Mouse (Mus musculus) large intestine, adult 2 months (tissue): ENCODE results near the gene Rgl3. TPM values are rescaled to one million over a fixed set of nuclear protein-coding genes. Genes with fewer than 3 reads are reported as not detected.

Experiments used
- DNase-seq: peaks from one replicate; pipeline ENCODE4 v3.0.0-alpha.2; 2012; ENCODE audit warnings: low read depth, low spot score
- WGBS: fragments of 180-500 bp; shearing (Covaris S2); methylation state at CpG from one replicate; pipeline ENCODE4 v1.1.7; 2018; 5-methylcytosine and 5-hydroxymethylcytosine counted together
- polyA plus RNA-seq: library from polyadenylated mRNA; depleted of rRNA; stranded (reverse); fragments of >200 nt; gene quantifications from 2 replicates; pipeline ENCODE4 v1.2.3, GENCODE M21; 2012

Gene Rgl3
- polyA plus RNA-seq, 1 experiment: 1.9 TPM

GRCm38 (mm10) chr9:21953600-21953999 lies 35.6 kb downstream of the Rgl3 start:
- 33% methylated on average over 3 of the region's 3 CpGs for WGBS
- no peak for DNase-seq

DNA sequence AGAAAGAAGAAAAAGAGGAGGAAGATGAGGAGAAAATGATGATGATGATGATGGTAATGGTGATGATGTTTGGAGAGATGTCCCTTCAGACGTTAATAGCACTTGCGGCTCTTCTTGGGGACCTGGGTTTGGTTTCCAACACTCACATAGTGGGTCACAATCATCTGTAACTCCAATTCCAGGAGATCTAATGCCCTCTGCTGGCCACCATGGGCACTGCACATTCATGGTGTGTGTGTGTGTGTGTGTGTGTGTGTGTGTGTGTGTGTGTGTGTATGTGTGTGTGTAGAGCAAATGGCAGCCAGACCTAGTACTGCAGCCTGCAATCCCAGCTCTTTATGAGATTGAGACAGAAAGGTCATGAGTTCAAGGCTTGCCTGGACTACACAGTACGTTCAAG lies 37.3 kb downstream of the Rgl3 start:
- 73% methylated on average over 3 of the region's 3 CpGs for WGBS
- DNase-seq: no peak

- 15% methylated on average over 11 of the region's 11 CpGs for WGBS
Observed at GRCm38 (mm10) chr9:21950322-21950721, 38.9 kb downstream of the Rgl3 start.

DNA sequence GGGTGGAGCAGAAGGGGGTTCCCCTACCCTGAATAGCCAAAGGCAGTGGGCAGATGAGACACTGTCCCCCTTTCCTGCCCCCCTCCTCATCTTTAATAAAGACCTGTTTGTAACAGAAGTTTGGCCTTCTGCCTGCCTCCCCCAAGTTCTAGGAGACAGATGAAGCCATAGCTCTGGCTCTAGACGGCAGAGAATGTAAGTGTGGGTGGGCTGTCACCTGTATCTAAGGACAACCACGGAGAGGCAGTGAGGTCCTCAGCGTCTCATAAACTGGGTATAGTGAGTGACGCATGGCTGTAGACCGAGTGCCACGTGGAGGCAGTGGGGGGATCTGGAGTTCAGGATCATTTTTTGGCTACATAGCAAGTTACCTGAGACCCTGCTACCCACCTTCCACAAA lies 40.5 kb downstream of the Rgl3 start:
- no peak for DNase-seq
- WGBS: 65% methylated on average over 6 of the region's 6 CpGs

More at GRCm38 (mm10) chr9:21950322-21950721, 38.9 kb downstream of the Rgl3 start:
- DNase-seq: no peak

- DNase-seq: no peak
- WGBS: 57% methylated on average over 8 of the region's 8 CpGs
Observed at GRCm38 (mm10) chr9:21948146-21948545, 41.1 kb downstream of the Rgl3 start.

GRCm38 (mm10) chr9:21947540-21948130 lies 41.6 kb downstream of the Rgl3 start:
- WGBS: 9% methylated on average over 28 of the region's 28 CpGs
- DNase-seq: no peak

DNA sequence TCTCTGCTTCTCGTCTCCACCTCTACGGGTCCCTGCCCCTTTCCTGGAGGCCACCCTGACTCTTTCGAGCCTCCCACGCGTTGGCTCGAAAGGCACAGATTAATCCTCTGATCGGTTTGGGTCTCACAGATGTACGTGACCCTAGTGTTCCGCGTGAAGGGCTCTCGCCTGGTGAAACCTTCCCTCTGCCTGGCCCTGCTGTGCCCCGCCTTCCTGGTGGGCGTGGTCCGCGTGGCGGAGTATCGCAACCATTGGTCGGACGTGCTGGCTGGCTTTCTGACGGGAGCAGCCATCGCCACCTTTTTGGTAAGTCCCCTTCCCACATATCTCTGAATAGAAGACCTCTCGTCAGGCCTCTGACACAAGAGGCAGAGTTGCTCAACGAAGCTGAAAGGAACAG lies 45.0 kb downstream of the Rgl3 start:
- WGBS: 21% methylated on average over 23 of the region's 23 CpGs
- DNase-seq: no peak

- DNase-seq: no peak
- 51% methylated on average over 12 of the region's 12 CpGs for WGBS
Observed at GRCm38 (mm10) chr9:21943638-21944037, 45.6 kb downstream of the Rgl3 start.

- DNase-seq: no peak
- 68% methylated on average over 12 of the region's 12 CpGs for WGBS
Observed at GRCm38 (mm10) chr9:21943046-21943445, 46.2 kb downstream of the Rgl3 start.

- 87% methylated on average over 4 of the region's 4 CpGs for WGBS
- no peak for DNase-seq
Observed at GRCm38 (mm10) chr9:21938234-21938855, 50.9 kb downstream of the Rgl3 start.

DNA sequence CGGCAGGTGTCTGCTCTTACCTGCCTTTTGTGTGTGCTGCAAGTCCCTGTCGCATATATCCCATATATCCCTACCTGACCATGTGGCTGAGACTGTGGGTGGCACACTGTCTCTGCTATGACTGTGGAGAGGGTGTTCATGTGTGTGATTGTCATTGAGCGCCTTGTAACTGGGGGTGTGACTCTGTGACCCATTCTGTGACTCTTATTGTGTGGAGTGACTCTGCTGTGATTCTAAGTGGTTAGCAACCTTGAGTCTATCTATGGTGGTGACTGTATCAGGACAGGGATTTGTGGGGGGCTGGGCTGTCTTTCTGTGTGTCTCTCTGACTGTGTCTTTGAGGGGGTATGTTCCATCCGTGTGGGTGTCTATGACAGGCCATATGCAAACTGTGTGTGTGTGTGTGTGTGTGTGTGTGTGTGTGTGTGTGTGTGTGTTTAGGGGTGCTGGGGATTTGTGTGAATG lies 51.5 kb downstream of the Rgl3 start:
- 93% methylated on average over 4 of the region's 4 CpGs for WGBS
- no peak for DNase-seq

DNA sequence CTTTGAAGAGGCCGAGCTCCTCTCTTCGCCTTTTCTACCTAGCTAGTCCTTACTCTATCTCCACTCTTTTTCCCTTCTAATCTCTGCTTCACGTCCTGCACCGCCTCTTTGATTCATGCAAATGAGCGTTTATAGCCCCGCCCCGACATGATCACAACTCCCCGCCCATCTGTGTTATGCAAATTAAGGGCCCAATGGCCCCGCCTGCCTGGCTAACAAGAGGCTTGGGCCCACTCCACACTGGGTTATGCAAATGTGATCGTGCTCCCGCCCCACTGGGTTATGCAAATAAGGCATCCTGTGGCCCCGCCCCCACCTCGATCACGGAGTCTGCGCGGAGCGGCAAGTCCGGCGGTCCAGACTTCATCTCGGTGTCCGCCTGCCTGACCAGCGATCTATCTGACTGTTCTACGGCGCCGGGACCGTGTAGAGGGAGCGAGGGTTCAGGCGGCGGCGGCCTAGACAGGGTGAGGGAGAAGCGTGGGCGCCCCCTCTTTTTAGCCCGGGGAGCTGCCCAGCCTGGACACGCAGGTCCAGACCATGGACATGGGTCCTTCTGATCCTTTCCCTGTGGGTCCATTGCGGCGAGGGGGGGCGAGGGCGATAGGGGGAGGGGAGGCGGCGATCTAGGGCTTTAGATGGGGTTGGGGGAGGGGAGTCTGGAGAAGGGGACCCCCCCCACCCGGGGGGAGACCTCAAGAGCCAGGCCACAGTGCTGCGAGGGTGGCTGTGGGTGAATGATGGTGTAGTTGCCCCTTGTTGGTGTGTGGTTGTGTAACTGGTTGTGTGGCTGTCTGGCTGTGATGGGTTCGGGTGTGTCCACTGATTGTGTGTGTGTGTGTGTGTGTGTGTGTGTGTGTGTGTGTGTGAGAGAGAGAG lies 52.3 kb downstream of the Rgl3 start, which contains the start of gene Plppr2:
Plppr2 (plus strand) TSS at position 342 of the 879 bp plus-strand sequence.
- WGBS: 3% methylated on average over 43 of the region's 43 CpGs
- peak; percentile 71 for DNase-seq

DNA sequence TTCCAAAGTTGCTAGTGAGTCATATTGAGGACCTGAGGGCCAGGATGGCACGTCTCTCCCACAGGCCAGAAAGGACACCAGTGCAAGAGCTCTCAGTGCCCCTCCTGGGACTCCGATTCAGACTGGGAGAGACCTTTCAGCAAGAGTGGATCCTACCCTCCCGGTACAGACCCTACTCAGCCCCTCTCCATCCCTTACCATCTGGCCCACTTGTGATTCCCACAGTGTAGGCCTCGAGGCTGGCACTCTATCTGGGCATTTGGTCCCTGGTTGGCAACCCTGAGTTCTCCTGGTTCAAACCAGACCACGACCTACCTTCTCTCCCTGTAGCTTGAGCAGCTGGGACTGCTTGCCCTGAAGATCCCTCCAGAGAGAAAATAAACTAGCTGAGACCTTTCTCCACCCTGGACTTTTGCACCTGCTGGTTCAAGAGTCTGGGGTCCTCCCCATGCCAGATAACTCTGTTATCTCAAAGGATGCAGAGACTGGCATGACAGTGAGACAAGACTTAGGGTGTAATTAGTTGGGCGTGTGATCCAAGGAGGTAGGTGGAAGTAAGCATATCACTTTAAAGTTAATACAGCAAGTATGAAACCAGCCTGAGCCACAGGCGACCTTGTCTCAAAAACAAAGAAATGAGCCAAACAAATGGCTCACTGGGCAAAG lies 53.6 kb downstream of the Rgl3 start:
- no peak for DNase-seq
- WGBS: 84% methylated on average over 7 of the region's 7 CpGs

DNA sequence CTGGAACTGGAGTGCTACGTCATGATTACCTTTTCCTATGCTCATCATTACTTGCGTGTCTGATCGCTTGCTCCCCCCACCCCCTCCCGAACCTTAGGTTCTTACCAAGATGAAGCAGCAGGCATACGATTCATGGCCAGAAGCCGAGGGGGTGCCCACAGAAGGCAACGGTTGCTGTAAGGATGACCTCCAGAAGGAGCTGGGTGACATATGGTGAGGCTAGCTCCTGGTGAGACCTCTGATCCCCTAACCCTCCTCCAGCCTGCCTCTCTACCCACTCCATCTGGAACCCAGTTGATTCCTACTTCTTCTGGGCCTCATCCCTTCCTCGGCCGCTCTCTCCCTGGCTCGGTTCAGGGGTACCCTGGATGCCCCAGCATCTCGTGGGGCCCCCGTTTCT lies 55.2 kb downstream of the Rgl3 start:
- DNase-seq: no peak
- 93% methylated on average over 12 of the region's 12 CpGs for WGBS

GRCm38 (mm10) chr9:21932445-21933137 lies 56.7 kb downstream of the Rgl3 start:
- WGBS: 54% methylated on average over 12 of the region's 12 CpGs
- no peak for DNase-seq

DNA sequence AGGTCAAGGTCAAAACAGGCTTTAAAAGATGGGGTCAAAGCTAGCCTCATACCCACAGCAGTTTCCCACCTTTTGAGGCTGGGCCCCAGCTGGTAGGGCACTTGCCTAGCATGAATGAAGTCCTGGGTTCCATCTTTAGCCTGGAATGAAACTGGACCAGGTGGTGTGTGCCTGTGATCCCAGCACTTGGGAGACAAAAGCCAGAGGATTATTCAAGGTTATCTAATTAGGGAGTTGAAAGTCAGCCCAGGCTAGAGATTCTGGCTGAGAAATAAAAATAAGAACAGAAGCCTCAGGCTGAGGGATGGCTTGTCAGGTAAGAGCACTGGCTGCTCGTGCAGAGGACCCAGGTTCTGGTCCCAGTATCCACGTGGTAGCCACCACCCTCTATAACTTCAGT lies 57.2 kb downstream of the Rgl3 start:
- DNase-seq: no peak
- 77% methylated on average over 2 of the region's 2 CpGs for WGBS

GRCm38 (mm10) chr9:21929208-21929607 lies 60.0 kb downstream of the Rgl3 start:
- WGBS: 73% methylated on average over 3 of the region's 3 CpGs
- DNase-seq: no peak

- DNase-seq: peak; percentile 97
- WGBS: 1% methylated on average over 28 of the region's 28 CpGs
Observed at GRCm38 (mm10) chr9:21927208-21927753, 62.0 kb downstream of the Rgl3 start, which contains the start of the genes Ccdc159 and Tmem205. TSS of gene Ccdc159 (plus strand) at chr9:21927471. TSS of gene Tmem205 (minus strand) at chr9:21927556.

DNA sequence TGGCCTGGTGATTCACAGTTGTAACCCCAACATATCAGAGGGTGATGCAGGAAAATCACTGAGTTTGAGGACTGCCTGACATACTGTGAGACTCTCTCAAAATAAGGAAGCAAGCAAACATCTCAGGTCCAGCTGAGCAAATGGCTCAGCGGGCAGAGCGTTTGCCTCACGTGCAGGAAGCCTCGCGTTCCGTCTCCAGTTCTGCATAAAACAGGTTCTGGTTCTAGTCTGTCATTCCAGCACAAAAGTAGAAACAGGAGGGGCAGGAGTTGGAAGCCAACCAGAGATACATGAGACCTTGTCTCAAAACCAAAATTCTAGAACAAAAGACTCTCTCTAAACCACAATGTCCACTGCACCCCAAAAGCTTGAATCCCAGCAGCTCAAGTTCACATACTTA lies 62.5 kb downstream of the Rgl3 start:
- DNase-seq: no peak

More for the DNA sequence above, 62.5 kb downstream of the Rgl3 start:
- 0% methylated on average over 6 of the region's 6 CpGs for WGBS
